Mouse (Mus musculus): ENCODE results near the gene Kctd3. TPM values are rescaled to one million over a fixed set of nuclear protein-coding genes. Genes with fewer than 3 reads are reported as not detected.

Gene Kctd3
- polyA plus RNA-seq, 1 experiment from 2014 or later, result 43.9 TPM

DNA sequence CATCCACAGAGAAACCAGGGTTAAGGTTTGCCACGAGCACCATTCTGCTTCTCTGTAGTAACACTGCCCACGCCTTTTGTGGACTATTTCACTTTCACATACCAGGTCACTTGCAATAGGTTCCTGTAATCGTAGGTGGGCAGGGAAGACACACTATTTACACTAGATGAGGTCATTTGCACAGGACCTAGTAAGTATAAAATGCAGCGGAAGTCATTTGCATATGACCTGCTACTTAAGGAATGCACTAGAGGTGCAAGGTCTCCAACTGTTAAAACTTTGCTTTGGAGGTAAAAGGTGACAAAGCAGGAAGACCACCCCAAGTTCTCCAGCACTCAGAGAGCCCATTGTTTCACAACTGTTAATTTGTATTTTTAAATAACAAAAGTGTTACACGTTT is 1.4 kb downstream of the Kctd3 start:
- Histone ChIP-seq H3K27ac (replicated peaks) (no peak overlapping the region), H3K4me3 (peak overlapping the region; percentile 99)

DNA sequence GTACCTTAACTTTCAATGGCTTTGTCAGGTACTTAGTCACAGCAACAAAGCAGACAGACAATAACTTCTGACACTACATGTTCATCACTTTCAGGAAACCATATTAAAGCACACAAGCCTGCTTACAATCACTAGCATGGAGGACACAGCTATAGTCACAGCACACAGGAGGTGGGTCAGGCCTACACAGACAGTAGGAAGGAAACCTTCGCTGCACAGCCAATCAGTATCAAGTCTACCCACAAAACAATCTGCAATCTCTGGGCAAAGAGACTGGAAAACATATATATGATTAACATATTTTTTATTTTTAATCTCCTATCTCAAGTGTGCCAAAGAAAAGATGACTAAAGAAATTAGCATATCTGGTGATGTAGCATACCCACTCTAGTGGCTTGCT is 2.9 kb downstream of the Kctd3 start:
- Histone ChIP-seq H3K4me2 (replicated peaks) (no peak overlapping the region), H3K4me3 (no peak overlapping the region), H3K27ac (replicated peaks) (no peak overlapping the region), H3K27me3 (no peaks in the 10 kb centered on the region), H3K9ac (replicated peaks) (no peak overlapping the region), H3K9me3 (no peaks in the 10 kb centered on the region), H3K36me3 (peaks cover 10% of the 10 kb centered on the region; the same call in 1 of the 2 replicates), H3K4me1 (peaks cover 27% of the 10 kb centered on the region)
- 100% methylated on average over 1 of the region's 1 CpGs for WGBS
- ATAC-seq (ENCODE audit: low FRiP score, low read depth), result no peak

More for the DNA sequence above, 1.4 kb downstream of the Kctd3 start:
- Histone ChIP-seq H3K9ac (replicated peaks) (no peak overlapping the region), H3K9me3 (no peaks in the 10 kb centered on the region), H3K36me3 (no peaks in the 10 kb centered on the region), H3K27me3 (no peaks in the 10 kb centered on the region), H3K4me1 (peaks cover 27% of the 10 kb centered on the region), H3K4me2 (replicated peaks) (peak overlapping the region; percentile 99)
- WGBS, result 69% methylated on average over 5 of the region's 5 CpGs
- ATAC-seq (ENCODE audit: low FRiP score, low read depth), result no peak

DNA sequence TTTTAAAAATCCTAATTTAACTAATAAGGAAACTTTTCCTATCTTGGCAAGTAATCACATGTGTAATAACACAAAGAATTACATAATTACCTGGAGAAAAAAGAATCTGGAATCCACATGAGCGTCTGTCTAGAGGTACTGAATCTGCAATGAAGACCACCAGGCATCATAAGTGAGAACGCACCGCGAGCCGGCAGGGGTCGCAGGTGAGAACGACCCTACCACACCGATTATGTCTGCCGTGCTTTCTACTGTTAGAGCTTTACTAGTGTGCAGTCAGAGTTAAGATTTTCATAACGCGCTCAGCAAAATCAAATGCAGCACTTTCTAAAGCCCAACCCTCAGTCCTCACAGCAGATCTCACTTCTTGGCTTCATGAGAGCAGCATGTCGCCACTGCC is 5.8 kb downstream of the Kctd3 start:
- no peak for ATAC-seq (ENCODE audit: low FRiP score, low read depth)
- no peak overlapping the region for H3K4me3 ChIP-seq
- H3K4me2 ChIP-seq (replicated peaks), result no peak overlapping the region
- H3K36me3 ChIP-seq, result peaks cover 33% of the 10 kb centered on the region
- H3K27ac ChIP-seq (replicated peaks), result no peak overlapping the region
- no peaks in the 10 kb centered on the region for H3K9me3 ChIP-seq
- peaks cover 24% of the 10 kb centered on the region for H3K4me1 ChIP-seq
- H3K27me3 ChIP-seq, result no peaks in the 10 kb centered on the region
- H3K9ac ChIP-seq (replicated peaks), result no peak overlapping the region
- WGBS, result 95% methylated on average over 12 of the region's 12 CpGs

DNA sequence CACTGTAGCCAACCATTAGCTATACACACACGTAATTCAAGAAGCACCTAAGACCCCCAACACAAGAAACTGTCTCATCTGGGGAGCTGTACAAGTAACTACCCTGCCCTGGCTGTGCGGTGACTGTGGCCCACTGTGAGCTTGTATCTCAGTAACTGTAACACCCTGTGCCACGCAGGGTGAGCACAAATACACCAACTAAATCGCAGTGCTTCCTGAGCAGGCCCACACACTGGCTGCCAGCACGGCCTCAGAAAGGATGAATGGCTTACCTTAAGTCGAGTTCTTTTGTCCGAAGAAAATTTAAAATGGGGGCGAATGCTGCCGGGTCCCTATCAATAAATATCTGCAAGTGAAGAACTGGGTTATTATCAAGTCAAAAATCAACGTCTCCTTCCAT is 7.7 kb downstream of the Kctd3 start:
- H3K4me1 ChIP-seq, result peaks cover 7% of the 10 kb centered on the region; the same call in 1 of the 2 replicates
- H3K4me3 ChIP-seq, result no peak overlapping the region
- ATAC-seq (ENCODE audit: low FRiP score, low read depth), result no peak
- H3K27me3 ChIP-seq, result no peaks in the 10 kb centered on the region
- H3K36me3 ChIP-seq, result peaks cover 51% of the 10 kb centered on the region
- H3K9me3 ChIP-seq, result no peaks in the 10 kb centered on the region
- no peak overlapping the region for H3K4me2 ChIP-seq (replicated peaks)
- WGBS, result 88% methylated on average over 10 of the region's 10 CpGs
- no peak overlapping the region for H3K27ac ChIP-seq (replicated peaks)
- no peak overlapping the region for H3K9ac ChIP-seq (replicated peaks)

DNA sequence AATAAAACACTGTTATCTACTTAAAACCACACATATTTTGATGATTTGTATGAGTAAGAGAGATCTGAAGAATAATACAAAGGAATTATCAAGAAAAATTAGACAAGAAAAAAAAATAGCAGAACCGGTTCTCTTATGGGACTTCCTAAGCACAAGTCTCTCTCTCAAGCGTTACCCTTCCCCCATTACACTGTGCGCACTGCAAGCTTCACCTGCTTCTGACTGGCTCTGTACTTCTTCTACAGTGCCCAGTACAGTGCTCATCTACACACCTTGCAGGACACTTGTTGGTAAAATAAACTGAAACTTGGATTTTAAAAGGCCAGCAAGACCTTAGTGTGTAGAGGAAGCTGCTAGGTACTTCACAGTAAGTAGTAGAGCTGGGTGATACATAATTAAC is 9.7 kb downstream of the Kctd3 start:
- WGBS, result 97% methylated on average over 3 of the region's 3 CpGs
- no peak for ATAC-seq (ENCODE audit: low FRiP score, low read depth)
- Histone ChIP-seq H3K9me3 (no peaks in the 10 kb centered on the region), H3K27me3 (no peaks in the 10 kb centered on the region), H3K4me3 (no peak overlapping the region), H3K4me1 (0 out of 2 replicates have a peak, but pooled peaks cover 3% of the 10 kb centered on the region), H3K36me3 (peaks cover 59% of the 10 kb centered on the region), H3K4me2 (replicated peaks) (no peak overlapping the region), H3K9ac (replicated peaks) (no peak overlapping the region), H3K27ac (replicated peaks) (no peak overlapping the region)

DNA sequence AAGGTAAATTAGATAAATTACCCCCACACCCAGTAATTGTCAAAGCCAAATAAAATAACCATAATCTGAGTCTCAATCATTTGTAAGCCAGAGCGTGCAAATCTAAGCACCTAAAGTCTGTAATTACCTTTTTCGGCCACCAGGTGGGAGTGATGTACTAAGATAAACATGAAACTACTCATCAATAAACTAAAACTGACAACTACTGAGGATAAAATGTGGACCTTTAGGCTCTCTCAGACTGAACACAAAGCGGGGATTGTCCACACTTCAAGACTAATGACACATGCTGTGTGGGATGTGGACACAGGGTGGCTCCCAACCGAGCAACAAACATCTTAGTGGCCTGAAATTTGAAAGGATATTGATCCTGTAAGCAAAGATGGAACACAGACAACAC is 14.4 kb downstream of the Kctd3 start:
- no peak for ATAC-seq (ENCODE audit: low FRiP score, low read depth)

DNA sequence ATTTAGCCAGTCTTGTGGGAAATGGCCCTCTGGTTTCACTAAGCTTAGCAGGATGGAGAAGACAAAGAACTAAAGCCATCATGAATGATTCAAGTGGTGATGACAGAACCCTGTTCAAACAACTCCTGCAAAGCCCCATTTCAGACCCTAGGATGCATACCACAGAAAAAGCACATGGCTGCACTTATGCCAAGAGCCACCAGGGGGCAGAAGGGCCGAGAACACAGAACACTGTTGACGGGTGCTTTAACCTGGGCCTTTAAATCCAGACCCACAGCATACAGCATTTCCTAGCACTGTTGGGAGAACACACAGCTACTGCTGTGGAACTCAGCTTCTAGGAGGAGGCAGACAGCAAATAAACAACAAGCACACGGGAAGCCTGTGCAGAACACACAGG is 27.6 kb downstream of the Kctd3 start:
- WGBS, result 36% methylated on average over 3 of the region's 3 CpGs
- Histone ChIP-seq H3K4me3 (no peak overlapping the region), H3K4me2 (replicated peaks) (no peak overlapping the region), H3K27me3 (no peaks in the 10 kb centered on the region), H3K36me3 (peaks cover 83% of the 10 kb centered on the region), H3K9ac (replicated peaks) (no peak overlapping the region), H3K9me3 (no peaks in the 10 kb centered on the region), H3K27ac (replicated peaks) (no peak overlapping the region), H3K4me1 (no peaks in the 10 kb centered on the region)
- 0 out of 2 replicates have a peak, but pooled peaks have one; percentile 41 for ATAC-seq (ENCODE audit: low FRiP score, low read depth)

More for the DNA sequence above, 14.4 kb downstream of the Kctd3 start:
- Histone ChIP-seq H3K4me2 (replicated peaks) (no peak overlapping the region), H3K27me3 (no peaks in the 10 kb centered on the region), H3K27ac (replicated peaks) (no peak overlapping the region), H3K9me3 (no peaks in the 10 kb centered on the region), H3K4me3 (no peak overlapping the region), H3K9ac (replicated peaks) (no peak overlapping the region), H3K36me3 (peaks cover 68% of the 10 kb centered on the region), H3K4me1 (0 out of 2 replicates have a peak, but pooled peaks cover 3% of the 10 kb centered on the region)
- 53% methylated on average over 4 of the region's 4 CpGs for WGBS

DNA sequence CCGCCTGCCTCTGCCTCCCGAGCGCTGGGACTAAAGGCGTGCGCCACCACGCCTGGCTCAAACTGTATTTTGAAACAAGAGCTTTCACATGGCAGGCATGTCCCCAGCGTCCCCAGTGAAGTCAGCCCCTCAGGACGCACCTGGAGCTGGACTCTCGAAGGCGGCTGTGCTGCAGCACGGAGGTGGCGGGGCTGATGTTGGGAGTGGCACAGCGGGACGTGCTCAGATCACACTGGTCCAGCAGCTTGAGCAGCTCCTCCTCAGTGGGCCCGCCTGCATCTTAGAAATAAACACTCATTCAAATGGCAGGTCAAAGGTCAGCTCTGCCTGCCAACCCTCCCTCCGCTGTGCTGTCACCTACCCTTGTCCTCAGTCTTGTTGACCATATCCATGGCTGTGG is 33.7 kb downstream of the Kctd3 start:
- no peaks in the 10 kb centered on the region for H3K4me1 ChIP-seq
- WGBS, result 89% methylated on average over 16 of the region's 16 CpGs
- no peak overlapping the region for H3K27ac ChIP-seq (replicated peaks)
- ATAC-seq (ENCODE audit: low FRiP score, low read depth), result peak; percentile 30; the same call in 1 of the 2 replicates
- no peak overlapping the region for H3K4me3 ChIP-seq
- H3K27me3 ChIP-seq, result no peaks in the 10 kb centered on the region
- H3K9me3 ChIP-seq, result no peaks in the 10 kb centered on the region
- no peak overlapping the region for H3K9ac ChIP-seq (replicated peaks)
- H3K4me2 ChIP-seq (replicated peaks), result no peak overlapping the region
- peaks cover 85% of the 10 kb centered on the region for H3K36me3 ChIP-seq

DNA sequence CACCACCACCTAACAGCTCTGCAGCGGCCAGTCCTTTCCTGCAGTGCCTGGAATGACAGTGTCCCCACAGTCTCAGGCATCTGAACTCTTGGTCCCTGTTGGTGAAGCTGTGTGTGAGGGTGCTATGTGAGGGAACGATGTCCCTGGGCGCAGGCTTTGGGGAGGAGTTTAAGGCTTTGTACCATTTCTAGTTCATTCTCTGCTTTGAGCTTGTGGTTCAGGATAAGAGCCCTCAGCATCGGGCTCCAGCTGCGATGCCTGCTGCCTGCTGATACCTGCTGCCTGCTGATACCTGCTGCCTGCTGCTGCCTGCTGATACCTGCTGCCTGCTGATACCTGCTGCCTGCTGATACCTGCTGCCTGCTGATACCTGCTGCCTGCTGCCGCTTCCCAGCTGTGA is 34.6 kb downstream of the Kctd3 start:
- no peak for ATAC-seq (ENCODE audit: low FRiP score, low read depth)
- Histone ChIP-seq H3K36me3 (peaks cover 85% of the 10 kb centered on the region), H3K4me1 (no peaks in the 10 kb centered on the region), H3K4me3 (no peak overlapping the region), H3K27me3 (no peaks in the 10 kb centered on the region), H3K9me3 (no peaks in the 10 kb centered on the region), H3K4me2 (replicated peaks) (no peak overlapping the region), H3K9ac (replicated peaks) (no peak overlapping the region), H3K27ac (replicated peaks) (no peak overlapping the region)
- 96% methylated on average over 6 of the region's 6 CpGs for WGBS

DNA sequence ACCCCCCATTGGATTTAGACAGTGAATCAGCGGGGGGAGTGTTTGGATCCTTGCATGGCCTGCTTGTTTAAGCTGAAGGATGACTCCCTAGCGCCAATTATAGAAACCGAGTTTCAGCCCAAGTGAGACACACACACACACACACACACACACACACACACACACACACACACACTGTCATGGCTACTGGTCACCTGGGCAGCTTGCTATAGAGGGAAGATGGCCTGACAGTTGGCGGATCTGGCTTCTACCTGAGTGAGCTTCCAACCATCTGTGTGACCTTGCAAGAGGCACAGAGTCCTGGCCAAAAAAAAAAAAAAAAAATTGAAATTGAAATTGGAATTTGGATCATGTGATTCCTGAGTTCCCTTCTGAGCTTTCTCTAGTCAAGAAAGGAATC is 55.1 kb downstream of the Kctd3 start:
- no peak overlapping the region for H3K4me2 ChIP-seq (replicated peaks)
- no peaks in the 10 kb centered on the region for H3K4me1 ChIP-seq
- no peaks in the 10 kb centered on the region for H3K36me3 ChIP-seq
- WGBS, result 90% methylated on average over 4 of the region's 4 CpGs
- H3K27me3 ChIP-seq, result no peaks in the 10 kb centered on the region
- H3K27ac ChIP-seq (replicated peaks), result no peak overlapping the region
- no peak overlapping the region for H3K9ac ChIP-seq (replicated peaks)
- H3K4me3 ChIP-seq, result no peak overlapping the region
- no peaks in the 10 kb centered on the region for H3K9me3 ChIP-seq
- ATAC-seq (ENCODE audit: low FRiP score, low read depth), result no peak

DNA sequence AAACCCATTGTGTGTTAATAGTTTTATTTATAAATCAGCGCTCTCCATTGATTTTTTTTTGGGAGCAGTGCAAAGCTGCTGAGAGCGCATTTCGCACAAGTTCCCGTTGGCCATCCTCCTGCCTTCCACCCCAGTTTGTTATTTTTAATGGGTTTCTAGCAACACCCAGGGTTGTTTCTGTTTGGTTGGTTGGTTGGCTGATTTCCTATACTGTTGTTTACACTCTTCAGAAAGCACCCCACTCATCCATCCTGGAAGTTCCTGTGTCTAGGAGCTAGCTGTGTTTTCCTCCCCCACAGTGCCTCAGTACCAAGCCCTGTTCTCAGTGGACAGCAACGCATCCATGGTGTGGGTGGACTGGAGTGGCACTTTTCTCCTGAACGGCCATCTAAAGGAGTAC is 56.5 kb downstream of the Kctd3 start:
- Histone ChIP-seq H3K27me3 (no peaks in the 10 kb centered on the region), H3K9me3 (no peaks in the 10 kb centered on the region), H3K4me3 (no peak overlapping the region), H3K4me1 (no peaks in the 10 kb centered on the region), H3K4me2 (replicated peaks) (no peak overlapping the region), H3K36me3 (no peaks in the 10 kb centered on the region), H3K27ac (replicated peaks) (no peak overlapping the region), H3K9ac (replicated peaks) (no peak overlapping the region)
- no peak for ATAC-seq (ENCODE audit: low FRiP score, low read depth)
- WGBS, result 94% methylated on average over 6 of the region's 6 CpGs

DNA sequence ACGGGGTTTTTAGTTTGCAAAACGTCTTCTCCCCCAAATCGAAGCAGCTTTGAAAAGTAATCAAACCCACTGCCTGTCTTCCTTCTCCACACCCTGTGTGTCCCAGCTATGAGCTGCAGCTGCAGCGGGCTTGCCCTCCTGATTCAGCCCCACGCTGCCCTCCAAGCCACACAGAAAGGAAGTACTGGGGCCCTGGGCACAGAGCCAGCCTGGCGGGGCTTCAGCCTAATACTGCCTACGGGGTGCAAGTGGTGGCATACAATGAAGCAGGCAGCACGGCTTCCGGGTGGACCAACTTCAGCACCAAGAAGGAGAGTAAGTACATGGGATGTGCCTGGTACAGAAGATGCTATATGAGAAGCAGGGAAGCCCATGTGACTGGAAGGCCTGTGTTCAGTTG is 59.4 kb downstream of the Kctd3 start:
- H3K4me3 ChIP-seq, result no peak overlapping the region
- no peak overlapping the region for H3K4me2 ChIP-seq (replicated peaks)
- no peaks in the 10 kb centered on the region for H3K9me3 ChIP-seq
- 82% methylated on average over 9 of the region's 9 CpGs for WGBS
- H3K27me3 ChIP-seq, result no peaks in the 10 kb centered on the region
- no peaks in the 10 kb centered on the region for H3K4me1 ChIP-seq
- no peaks in the 10 kb centered on the region for H3K36me3 ChIP-seq
- no peak overlapping the region for H3K9ac ChIP-seq (replicated peaks)
- ATAC-seq (ENCODE audit: low FRiP score, low read depth), result no peak
- no peak overlapping the region for H3K27ac ChIP-seq (replicated peaks)

DNA sequence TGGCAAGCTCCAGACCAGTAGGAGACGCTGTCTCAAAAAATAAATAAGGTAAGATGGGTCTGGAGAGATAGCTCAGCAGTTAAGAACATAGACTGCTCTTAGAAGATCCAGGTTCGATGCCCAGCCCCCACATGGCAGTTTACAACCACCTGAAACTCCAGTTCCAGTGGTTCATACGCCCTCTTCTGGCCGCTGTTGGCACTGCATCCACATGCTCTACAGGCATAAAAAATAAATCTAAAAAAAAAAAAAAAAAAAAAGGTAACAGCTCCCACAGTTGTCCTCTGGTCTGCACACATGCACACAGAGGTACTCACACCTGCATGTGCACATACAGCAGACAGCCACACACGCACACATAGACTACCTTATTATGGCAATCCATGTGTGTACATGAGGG is 59.8 kb downstream of the Kctd3 start:
- no peaks in the 10 kb centered on the region for H3K27me3 ChIP-seq
- H3K4me2 ChIP-seq (replicated peaks), result no peak overlapping the region
- H3K9me3 ChIP-seq, result no peaks in the 10 kb centered on the region
- no peak overlapping the region for H3K4me3 ChIP-seq
- no peak overlapping the region for H3K27ac ChIP-seq (replicated peaks)
- no peaks in the 10 kb centered on the region for H3K4me1 ChIP-seq
- no peak for ATAC-seq (ENCODE audit: low FRiP score, low read depth)
- H3K36me3 ChIP-seq, result no peaks in the 10 kb centered on the region
- 63% methylated on average over 5 of the region's 5 CpGs for WGBS
- H3K9ac ChIP-seq (replicated peaks), result no peak overlapping the region
